Mouse (Mus musculus) midbrain, embryonic 16.5 days (tissue): ENCODE results near the gene Ptprr. TPM values are rescaled to one million over a fixed set of nuclear protein-coding genes. Genes with fewer than 3 reads are reported as not detected.

Experiments used
- ATAC-seq: fragments of 200-750 bp; cut with Nextera tagmentation; 2 replicates; pipeline ENCODE4 v1.8.0; 2017; ENCODE audit warnings: moderate TSS enrichment
- H3K27ac ChIP-seq: fragments of 300-500 bp; sonication (generic); 2 replicates; pipeline ENCODE4 v1.5.1; 2014; ENCODE audit warnings: mild to moderate bottlenecking, low read length, mixed read lengths
- H3K27me3 ChIP-seq: fragments of 300-500 bp; sonication (generic); 2 replicates; pipeline ENCODE4 v1.6.1; 2014; ENCODE audit warnings: low read depth, low read length, mixed read lengths; ENCODE audit not compliant: control insufficient read depth, insufficient read depth
- H3K36me3 ChIP-seq: fragments of 300-500 bp; sonication (generic); 2 replicates; pipeline ENCODE4 v1.6.1; 2014; ENCODE audit warnings: mild to moderate bottlenecking, low read length, moderate library complexity, mixed read lengths; ENCODE audit not compliant: control insufficient read depth, insufficient read depth
- H3K4me1 ChIP-seq: fragments of 300-500 bp; sonication (generic); 2 replicates; pipeline ENCODE4 v1.6.1; 2014; ENCODE audit warnings: mild to moderate bottlenecking, low read length, mixed read lengths; ENCODE audit not compliant: control insufficient read depth, insufficient read depth
- H3K4me2 ChIP-seq: fragments of 300-500 bp; sonication (generic); 2 replicates; pipeline ENCODE4 v1.6.1; 2014; ENCODE audit warnings: mild to moderate bottlenecking, low read length, mixed read lengths
- H3K4me3 ChIP-seq: fragments of 300-500 bp; sonication (generic); 2 replicates; pipeline ENCODE4 v1.5.1; 2014; ENCODE audit warnings: low read depth, mild to moderate bottlenecking, low read length, moderate library complexity, mixed read lengths
- H3K9ac ChIP-seq: fragments of 300-500 bp; sonication (generic); 2 replicates; pipeline ENCODE4 v1.6.1; 2014; ENCODE audit warnings: low read depth, low read length, mixed read lengths
- H3K9me3 ChIP-seq: fragments of 300-500 bp; sonication (generic); replicated peaks from 2 replicates; pipeline ENCODE4 v1.6.1; 2014; ENCODE audit warnings: mild to moderate bottlenecking, low read length, mixed read lengths; ENCODE audit not compliant: control insufficient read depth, poor library complexity, severe bottlenecking
- WGBS: fragments of 180-500 bp; shearing (Covaris S2); extraction: QIAGEN DNeasy Blood & Tissue Kit; methylation state at CpG from one replicate; pipeline ENCODE4 v1.1.7; 2014; 5-methylcytosine and 5-hydroxymethylcytosine counted together
- polyA plus RNA-seq: library from polyadenylated mRNA; unstranded; fragments of >200 nt; fragmentation: Nextera tagmentation; extraction: Ambion mirVana; gene quantifications from 2 replicates; pipeline ENCODE4 v1.2.1, GENCODE M21; 2015

Gene Ptprr
- polyA plus RNA-seq, 1 experiment from 2014 or later: 24.4 TPM

- no peaks in the 10 kb centered on the region for H3K27me3 ChIP-seq
- no peaks in the 10 kb centered on the region for H3K9me3 ChIP-seq
- no peak overlapping the region for H3K27ac ChIP-seq
- ATAC-seq: no peak
- WGBS: 18% methylated on average over 3 of the region's 3 CpGs
- no peaks in the 10 kb centered on the region for H3K36me3 ChIP-seq
- H3K4me3 ChIP-seq: no peak overlapping the region
- H3K4me2 ChIP-seq: no peak overlapping the region
- H3K4me1 ChIP-seq: no peaks in the 10 kb centered on the region
- H3K9ac ChIP-seq: no peak overlapping the region
Measured at GRCm38 (mm10) chr10:116212127-116212526, 194.1 kb downstream of the Ptprr start.

GRCm38 (mm10) chr10:116220336-116221118 lies 202.5 kb downstream of the Ptprr start:
- ATAC-seq: no peak
- H3K4me1 ChIP-seq: no peaks in the 10 kb centered on the region
- H3K4me3 ChIP-seq: no peak overlapping the region
- no peak overlapping the region for H3K9ac ChIP-seq
- H3K4me2 ChIP-seq: no peak overlapping the region
- no peaks in the 10 kb centered on the region for H3K36me3 ChIP-seq
- H3K27me3 ChIP-seq: no peaks in the 10 kb centered on the region
- H3K27ac ChIP-seq: no peak overlapping the region
- 85% methylated on average over 12 of the region's 12 CpGs for WGBS
- no peaks in the 10 kb centered on the region for H3K9me3 ChIP-seq

GRCm38 (mm10) chr10:116235299-116235698 lies 217.3 kb downstream of the Ptprr start:
- Histone ChIP-seq H3K4me3 (no peak overlapping the region), H3K9ac (no peak overlapping the region), H3K9me3 (no peaks in the 10 kb centered on the region), H3K27me3 (no peaks in the 10 kb centered on the region), H3K4me2 (no peak overlapping the region), H3K4me1 (no peaks in the 10 kb centered on the region), H3K27ac (no peak overlapping the region), H3K36me3 (no peaks in the 10 kb centered on the region)
- ATAC-seq: no peak
- WGBS: 57% methylated on average over 5 of the region's 5 CpGs

- no peaks in the 10 kb centered on the region for H3K4me1 ChIP-seq
- H3K27me3 ChIP-seq: no peaks in the 10 kb centered on the region
- H3K36me3 ChIP-seq: no peaks in the 10 kb centered on the region
- no peak overlapping the region for H3K4me2 ChIP-seq
- WGBS: 75% methylated on average over 7 of the region's 7 CpGs
- no peak overlapping the region for H3K4me3 ChIP-seq
- ATAC-seq: no peak
- H3K9me3 ChIP-seq: no peaks in the 10 kb centered on the region
- H3K27ac ChIP-seq: no peak overlapping the region
- H3K9ac ChIP-seq: no peak overlapping the region
Measured at GRCm38 (mm10) chr10:116242200-116242599, 224.2 kb downstream of the Ptprr start.

- 56% methylated on average over 7 of the region's 7 CpGs for WGBS
- Histone ChIP-seq H3K4me2 (no peak overlapping the region), H3K9me3 (no peaks in the 10 kb centered on the region), H3K36me3 (no peaks in the 10 kb centered on the region), H3K27me3 (no peaks in the 10 kb centered on the region), H3K4me1 (no peaks in the 10 kb centered on the region), H3K9ac (no peak overlapping the region), H3K4me3 (no peak overlapping the region), H3K27ac (no peak overlapping the region)
- ATAC-seq: no peak
Measured at GRCm38 (mm10) chr10:116243373-116243772, 225.4 kb downstream of the Ptprr start.

- Histone ChIP-seq H3K36me3 (no peaks in the 10 kb centered on the region), H3K27ac (no peak overlapping the region), H3K9me3 (no peaks in the 10 kb centered on the region), H3K9ac (no peak overlapping the region), H3K27me3 (no peaks in the 10 kb centered on the region), H3K4me3 (no peak overlapping the region), H3K4me1 (no peaks in the 10 kb centered on the region), H3K4me2 (no peak overlapping the region)
- ATAC-seq: no peak
- 74% methylated on average over 2 of the region's 2 CpGs for WGBS
Measured at GRCm38 (mm10) chr10:116245632-116246031, 227.6 kb downstream of the Ptprr start.

- H3K4me2 ChIP-seq: no peak overlapping the region
- 83% methylated on average over 7 of the region's 7 CpGs for WGBS
- no peak overlapping the region for H3K27ac ChIP-seq
- no peak for ATAC-seq
- H3K9me3 ChIP-seq: no peaks in the 10 kb centered on the region
- H3K4me1 ChIP-seq: no peaks in the 10 kb centered on the region
- H3K9ac ChIP-seq: no peak overlapping the region
- H3K4me3 ChIP-seq: no peak overlapping the region
- H3K27me3 ChIP-seq: no peaks in the 10 kb centered on the region
- H3K36me3 ChIP-seq: no peaks in the 10 kb centered on the region
Measured at GRCm38 (mm10) chr10:116252668-116253067, 234.7 kb downstream of the Ptprr start.

GRCm38 (mm10) chr10:116253972-116254371 lies 236.0 kb downstream of the Ptprr start:
- no peak for ATAC-seq
- H3K27ac ChIP-seq: no peak overlapping the region

GRCm38 (mm10) chr10:116259298-116259697 lies 241.3 kb downstream of the Ptprr start:
- Histone ChIP-seq H3K4me2 (no peak overlapping the region), H3K9me3 (no peaks in the 10 kb centered on the region), H3K27ac (no peak overlapping the region), H3K4me3 (no peak overlapping the region), H3K4me1 (no peaks in the 10 kb centered on the region), H3K9ac (no peak overlapping the region), H3K36me3 (no peaks in the 10 kb centered on the region), H3K27me3 (no peaks in the 10 kb centered on the region)
- WGBS: 82% methylated on average over 4 of the region's 4 CpGs
- no peak for ATAC-seq

More at GRCm38 (mm10) chr10:116253972-116254371, 236.0 kb downstream of the Ptprr start:
- H3K9me3 ChIP-seq: no peaks in the 10 kb centered on the region
- 80% methylated on average over 6 of the region's 6 CpGs for WGBS
- H3K4me2 ChIP-seq: no peak overlapping the region
- no peaks in the 10 kb centered on the region for H3K36me3 ChIP-seq
- no peaks in the 10 kb centered on the region for H3K27me3 ChIP-seq
- no peaks in the 10 kb centered on the region for H3K4me1 ChIP-seq
- H3K9ac ChIP-seq: no peak overlapping the region
- H3K4me3 ChIP-seq: no peak overlapping the region
